Mouse (Mus musculus): Measurements from ENCODE around the gene BC049730. TPM values are rescaled to one million over a fixed set of nuclear protein-coding genes. Genes with fewer than 3 reads are reported as not detected.

Gene BC049730
- polyA plus RNA-seq, 1 experiment from 2014 or later, result not detected

Other genes starting within 250 kb of the BC049730 start
- gene Plaur, start 246.8 kb upstream of the BC049730 start, polyA plus RNA-seq (2015; fragmentation: Nextera tagmentation; extraction: Ambion mirVana), result 8.7 and 10.5 TPM in 2 replicates
- 2.8 and 3.3 TPM in 2 replicates for gene Cadm4, start 227.2 kb upstream of the BC049730 start, polyA plus RNA-seq (2015; fragmentation: Nextera tagmentation; extraction: Ambion mirVana)
- gene Zfp428, start 202.2 kb upstream of the BC049730 start, polyA plus RNA-seq (2015; fragmentation: Nextera tagmentation; extraction: Ambion mirVana), result 32.0 and 36.6 TPM in 2 replicates
- 0.14 and 0.24 TPM in 2 replicates for gene AC161166.1, start 196.8 kb upstream of the BC049730 start, polyA plus RNA-seq (2015; fragmentation: Nextera tagmentation; extraction: Ambion mirVana)
- 5.3 and 5.7 TPM in 2 replicates for gene Irgq, start 178.6 kb upstream of the BC049730 start, polyA plus RNA-seq (2015; fragmentation: Nextera tagmentation; extraction: Ambion mirVana)
- gene Pinlyp, start 163.1 kb upstream of the BC049730 start, polyA plus RNA-seq (2015; fragmentation: Nextera tagmentation; extraction: Ambion mirVana), result not detected in 2 replicates
- gene Xrcc1, start 163.0 kb upstream of the BC049730 start, polyA plus RNA-seq (2015; fragmentation: Nextera tagmentation; extraction: Ambion mirVana), result 79.9 and 101 TPM in 2 replicates
- 35.7 and 36.7 TPM in 2 replicates for gene Ethe1, start 121.7 kb upstream of the BC049730 start, polyA plus RNA-seq (2015; fragmentation: Nextera tagmentation; extraction: Ambion mirVana)
- 3.2 and 3.6 TPM in 2 replicates for gene Zfp575, start 121.6 kb upstream of the BC049730 start, polyA plus RNA-seq (2015; fragmentation: Nextera tagmentation; extraction: Ambion mirVana)
- 0.35 and 0.39 TPM in 2 replicates for gene Phldb3, start 98.5 kb upstream of the BC049730 start, polyA plus RNA-seq (2015; fragmentation: Nextera tagmentation; extraction: Ambion mirVana)
- 0.44 and 0.64 TPM in 2 replicates for gene Lypd3, start 72.7 kb upstream of the BC049730 start, polyA plus RNA-seq (2015; fragmentation: Nextera tagmentation; extraction: Ambion mirVana)
- 0.14 and 0.15 TPM in 2 replicates for gene Tex101, start 32.6 kb upstream of the BC049730 start, polyA plus RNA-seq (2015; fragmentation: Nextera tagmentation; extraction: Ambion mirVana)
- gene Gm4763, start 17.7 kb downstream of the BC049730 start, polyA plus RNA-seq (2015; fragmentation: Nextera tagmentation; extraction: Ambion mirVana), result not detected in 2 replicates
- 1.2 and 2.0 TPM in 2 replicates for gene Cd177, start 51.1 kb downstream of the BC049730 start, polyA plus RNA-seq (2015; fragmentation: Nextera tagmentation; extraction: Ambion mirVana)
- gene Ceacam10, start 68.0 kb downstream of the BC049730 start, polyA plus RNA-seq (2015; fragmentation: Nextera tagmentation; extraction: Ambion mirVana), result 0.39 and 0.45 TPM in 2 replicates
- gene Gm9844, start 153.0 kb downstream of the BC049730 start, polyA plus RNA-seq (2015; fragmentation: Nextera tagmentation; extraction: Ambion mirVana), result 17.2 and 17.8 TPM in 2 replicates
- not detected in 2 replicates for gene Lypd4, start 160.7 kb downstream of the BC049730 start, polyA plus RNA-seq (2015; fragmentation: Nextera tagmentation; extraction: Ambion mirVana)
- not detected in 2 replicates for gene Dmrtc2, start 160.8 kb downstream of the BC049730 start, polyA plus RNA-seq (2015; fragmentation: Nextera tagmentation; extraction: Ambion mirVana)
- gene Rps19, start 175.1 kb downstream of the BC049730 start, polyA plus RNA-seq (2015; fragmentation: Nextera tagmentation; extraction: Ambion mirVana), result 2,486 and 2,546 TPM in 2 replicates
- 0.19 and 0.29 TPM in 2 replicates for gene Cd79a, start 188.1 kb downstream of the BC049730 start, polyA plus RNA-seq (2015; fragmentation: Nextera tagmentation; extraction: Ambion mirVana)
- gene Arhgef1, start 193.7 kb downstream of the BC049730 start, polyA plus RNA-seq (2015; fragmentation: Nextera tagmentation; extraction: Ambion mirVana), result 76.5 and 77.7 TPM in 2 replicates
- not detected in 2 replicates for gene Gm4881, start 235.3 kb downstream of the BC049730 start, polyA plus RNA-seq (2015; fragmentation: Nextera tagmentation; extraction: Ambion mirVana)

All from intestine, embryonic 15.5 days (tissue).